8 mouse cellular contexts compared by ENCODE assay signal in genomic region chr7:24112156-24112856, GRCm38 (mm10). TPM values are rescaled to one million over a fixed set of nuclear protein-coding genes. Genes with fewer than 3 reads are reported as not detected.
A peak's percentile ranks its signal among the peaks of the same experiment; 100 is the strongest.
DNase-seq lines count a peak whose midpoint lies in the region; ATAC-seq lines count a peak whose summit lies in the region.

Zfp112 (plus strand) TSS chr7:24112314.

- H3K4me2 ChIP-seq in hindbrain, embryonic 16.5 days (ENCODE audit: low read length) = peak within 1 kb of the TSS; percentile 86

- H3K9me3 ChIP-seq in hindbrain, embryonic 16.5 days (ENCODE audit: control insufficient read depth, low read length) = peaks cover 14% of the 10 kb centered on the region

- peaks cover 4% of the 10 kb centered on the region for H3K4me1 ChIP-seq in hindbrain, embryonic 16.5 days (ENCODE audit: control insufficient read depth, insufficient read depth, low read depth, low read length)

- DNase-seq in adrenal gland, adult 18-20 months (ENCODE audit: low spot score in 2 of 2) = peak; percentile 58 to 60
- peak; percentile 92 for DNase-seq in embryo, embryonic 10 days (ENCODE audit: low spot score)
- peak; percentile 65 to 66 for DNase-seq in gastrocnemius, adult 8-10 months (ENCODE audit: low spot score in 2 of 2)
- peak; percentile 81 to 86 for DNase-seq in left cerebral cortex, adult 18-20 months (ENCODE audit: low spot score in 2 of 2)
- peak; percentile 89 for DNase-seq in lung, postnatal 25 days (ENCODE audit: low spot score)
- peak; percentile 82 to 87 for DNase-seq in right cerebral cortex, adult 2 months (ENCODE audit: low spot score in 2 of 2)
- no peak for DNase-seq in thymus, postnatal 25 days

- WGBS in hindbrain, embryonic 16.5 days = 2% methylated on average over 23 of the region's 23 CpGs

- peak within 1 kb of the TSS; percentile 73 for H3K4me3 ChIP-seq in hindbrain, embryonic 16.5 days (ENCODE audit: low read length)

- no peaks in the 10 kb centered on the region for H3K27me3 ChIP-seq in hindbrain, embryonic 16.5 days (replicated peaks; ENCODE audit: control insufficient read depth, insufficient read depth, low read length)

- peak within 1 kb of the TSS; percentile 61 for H3K27ac ChIP-seq in hindbrain, embryonic 16.5 days (ENCODE audit: low read depth, low read length)

- ATAC-seq in hindbrain, embryonic 16.5 days = peak; percentile 98

- peaks cover 16% of the 10 kb centered on the region for H3K36me3 ChIP-seq in hindbrain, embryonic 16.5 days (ENCODE audit: control insufficient read depth, insufficient read depth, low read length)

- H3K9ac ChIP-seq in hindbrain, embryonic 16.5 days (ENCODE audit: low read depth, low read length) = peak within 1 kb of the TSS; percentile 85

RNA-seq across cellular contexts. Expression of gene Zfp112, which starts in this region (rescaled TPM):
- total RNA-seq in adrenal gland, adult 18-20 months (2021) = 1 to 10 TPM; 3.3 to 4.1 TPM
- 1 to 10 TPM; 4.5 to 6.1 (median 5.3) TPM for total RNA-seq in gastrocnemius, adult 8-10 months (2022)
- 9.6 and 10.3 TPM in 2 replicates for polyA plus RNA-seq in hindbrain, embryonic 16.5 days (2015; fragmentation: Nextera tagmentation; extraction: Ambion mirVana)
- 10 to 100 TPM; 11.2 to 11.8 TPM for total RNA-seq in left cerebral cortex, adult 18-20 months (2021)
